Mouse (Mus musculus): ENCODE results near the gene Lrrc10.

The Lrrc10 gene

GRCm38 (mm10) chr10:117045175-117046056 is at the start of gene Lrrc10:
Gene Lrrc10, plus strand, starts transcription at chr10:117045341.
- peak; percentile 24 for DNase-seq (ENCODE audit: low read depth, low spot score)

- no peak for DNase-seq (ENCODE audit: low read depth, low spot score)
Measured at GRCm38 (mm10) chr10:116995584-116996235, 49.4 kb upstream of the Lrrc10 start.

GRCm38 (mm10) chr10:116996236-116996600 is 48.9 kb upstream of the Lrrc10 start:
- DNase-seq (ENCODE audit: low read depth, low spot score), result no peak

DNA sequence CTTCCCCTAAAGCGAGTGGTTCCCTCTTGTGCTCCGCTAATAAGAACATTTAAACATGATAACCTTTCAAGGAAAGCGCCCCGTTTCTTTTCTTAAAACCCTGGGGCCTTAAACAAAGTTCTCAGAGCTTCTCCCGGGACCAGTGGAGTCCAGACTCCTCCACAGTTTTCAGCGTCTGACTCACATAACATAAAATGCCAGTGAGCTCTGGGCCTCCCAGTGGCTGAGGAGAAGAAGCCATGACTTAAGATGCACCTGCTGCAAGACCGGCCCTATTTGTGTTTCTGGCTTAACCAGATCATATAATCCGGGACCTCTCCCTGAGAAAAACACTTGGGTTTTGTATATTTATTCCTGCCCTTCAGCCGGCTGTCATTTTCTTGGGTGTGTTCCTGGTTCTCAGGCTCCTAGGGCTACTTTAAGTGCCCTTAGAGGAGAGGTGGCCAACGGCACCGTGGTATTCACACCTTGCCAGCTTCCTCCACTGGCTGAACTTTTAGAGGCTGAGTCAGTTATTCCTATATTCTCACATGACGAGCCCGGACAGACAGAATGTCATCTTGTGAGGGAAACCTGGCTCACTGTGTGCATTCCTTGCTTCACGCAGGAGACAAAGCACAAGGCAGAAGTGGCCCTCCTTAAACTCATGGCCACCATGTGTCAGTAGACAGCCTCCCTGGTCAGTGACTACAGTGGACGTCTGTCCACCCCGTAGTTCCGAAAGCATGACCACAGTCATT is 46.3 kb upstream of the Lrrc10 start:
- no peak for DNase-seq (ENCODE audit: low read depth, low spot score)

GRCm38 (mm10) chr10:117000975-117001374 is 44.2 kb upstream of the Lrrc10 start:
- DNase-seq (ENCODE audit: low read depth, low spot score), result peak; percentile 65

DNA sequence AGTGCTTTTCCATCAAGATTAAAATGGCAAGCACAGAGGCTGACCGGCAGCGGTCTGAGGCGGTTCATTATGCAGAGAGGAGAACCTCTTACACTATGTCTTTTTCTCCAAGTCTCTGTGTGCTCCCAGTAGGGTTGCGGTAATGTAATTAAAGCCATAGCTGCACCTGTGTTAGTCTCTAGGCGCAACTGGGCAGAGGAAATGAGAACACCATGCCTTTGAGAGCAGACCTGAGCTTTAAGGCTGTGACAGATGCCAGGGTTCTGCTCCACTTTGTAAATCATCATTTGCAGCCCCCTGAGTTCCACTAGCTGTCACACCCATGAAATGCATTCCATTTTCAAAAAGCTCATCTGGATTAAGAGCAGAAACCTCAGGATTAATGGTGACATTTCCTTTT is 40.4 kb upstream of the Lrrc10 start:
- no peak for DNase-seq (ENCODE audit: low read depth, low spot score)

DNA sequence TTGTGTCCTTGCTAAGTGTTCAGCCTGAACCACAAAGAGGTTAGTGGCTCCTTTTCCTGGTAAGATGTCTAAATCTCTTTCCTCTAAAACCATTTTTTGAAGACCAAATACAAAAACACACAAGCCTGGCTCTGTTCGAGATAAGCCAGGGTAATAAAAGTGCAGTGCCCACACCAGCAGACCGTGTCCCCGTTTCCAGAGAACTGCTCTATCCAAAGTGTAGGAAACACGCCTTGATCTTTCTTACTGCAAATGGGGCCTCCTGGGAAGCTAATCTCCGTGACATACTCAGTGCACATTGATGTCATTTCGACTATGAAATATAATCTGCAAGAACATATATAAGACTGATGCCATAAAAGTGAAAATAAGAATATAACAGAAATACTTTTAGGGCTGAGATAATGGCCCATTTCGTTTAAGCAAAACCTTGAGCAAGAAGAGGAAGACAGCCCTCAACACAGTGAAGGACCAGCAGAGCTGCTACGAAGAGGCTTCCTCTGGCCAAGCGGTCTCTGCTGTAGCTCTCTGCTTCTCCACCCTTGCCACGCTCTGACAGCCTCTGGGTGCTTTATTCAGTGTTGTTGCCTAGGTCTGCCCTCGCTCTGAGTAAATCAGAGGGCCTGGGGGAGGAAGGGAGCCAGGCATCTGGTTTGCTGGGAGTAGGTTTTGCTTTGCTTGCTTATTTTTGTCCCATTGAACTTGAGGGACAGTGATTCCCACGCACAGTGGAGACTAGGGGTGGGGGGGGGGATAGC is 39.3 kb upstream of the Lrrc10 start:
- DNase-seq (ENCODE audit: low read depth, low spot score), result no peak

DNA sequence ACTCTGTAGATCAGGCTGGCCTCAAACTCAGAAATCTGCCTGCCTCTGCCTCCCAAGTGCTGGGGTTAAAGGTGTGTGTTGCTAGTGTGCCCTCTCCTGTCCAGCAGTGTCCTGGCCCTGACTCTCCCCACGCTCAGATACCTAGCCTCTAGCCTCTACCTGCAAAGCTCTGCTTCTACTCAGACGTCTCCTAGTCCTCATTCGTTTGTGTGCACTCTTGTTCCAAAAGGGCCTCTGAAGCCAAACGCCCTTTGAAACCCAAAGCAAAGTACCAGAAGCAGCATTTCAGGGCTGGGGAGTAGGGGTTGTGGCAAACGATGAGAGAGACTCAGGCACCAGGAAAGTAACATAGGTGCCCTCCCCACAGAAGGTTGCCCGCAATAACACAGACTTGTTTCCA is 35.5 kb upstream of the Lrrc10 start:
- no peak for DNase-seq (ENCODE audit: low read depth, low spot score)

GRCm38 (mm10) chr10:117011047-117011446 is 34.1 kb upstream of the Lrrc10 start:
- DNase-seq (ENCODE audit: low read depth, low spot score), result no peak

GRCm38 (mm10) chr10:117013689-117014390 is 31.3 kb upstream of the Lrrc10 start:
- DNase-seq (ENCODE audit: low read depth, low spot score), result peak; percentile 93

- no peak for DNase-seq (ENCODE audit: low read depth, low spot score)
Measured at GRCm38 (mm10) chr10:117014565-117014964, 30.6 kb upstream of the Lrrc10 start.

- no peak for DNase-seq (ENCODE audit: low read depth, low spot score)
Measured at GRCm38 (mm10) chr10:117018281-117018840, 26.8 kb upstream of the Lrrc10 start.

DNA sequence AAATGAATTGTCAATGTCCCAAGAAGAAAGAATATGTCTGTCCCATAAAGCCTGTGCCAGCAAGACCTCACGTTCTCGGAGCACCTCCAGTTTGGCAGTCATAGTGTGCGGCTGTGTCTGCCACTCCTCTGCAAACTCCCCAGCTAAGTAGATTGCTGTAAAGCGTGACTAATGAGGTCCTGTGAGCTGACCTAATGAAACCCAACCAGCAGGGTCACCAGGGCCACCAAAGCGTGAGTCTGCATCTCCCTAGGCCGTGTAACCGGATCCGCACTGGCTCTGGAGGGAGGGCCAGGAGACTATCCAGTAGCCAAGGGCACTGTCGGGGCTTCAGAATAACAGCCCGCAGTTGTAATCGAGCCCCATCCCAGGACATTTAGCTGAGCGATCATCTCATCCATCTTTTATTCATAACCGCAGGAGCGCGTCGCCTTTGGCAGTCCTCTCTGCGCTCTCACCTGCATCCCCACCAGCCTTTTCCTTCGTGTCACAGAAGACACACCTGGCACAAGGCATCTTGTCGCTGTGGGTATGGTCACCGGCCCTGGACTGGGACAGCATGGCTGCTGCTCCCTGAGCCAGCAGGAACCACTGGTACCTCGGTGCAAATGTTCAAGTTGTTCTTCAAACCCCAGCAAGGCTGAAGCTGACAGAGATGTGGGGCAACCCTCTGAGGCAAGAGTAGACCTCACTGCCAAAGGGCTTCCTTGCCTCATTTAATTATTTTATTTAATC is 24.0 kb upstream of the Lrrc10 start:
- no peak for DNase-seq (ENCODE audit: low read depth, low spot score)

DNA sequence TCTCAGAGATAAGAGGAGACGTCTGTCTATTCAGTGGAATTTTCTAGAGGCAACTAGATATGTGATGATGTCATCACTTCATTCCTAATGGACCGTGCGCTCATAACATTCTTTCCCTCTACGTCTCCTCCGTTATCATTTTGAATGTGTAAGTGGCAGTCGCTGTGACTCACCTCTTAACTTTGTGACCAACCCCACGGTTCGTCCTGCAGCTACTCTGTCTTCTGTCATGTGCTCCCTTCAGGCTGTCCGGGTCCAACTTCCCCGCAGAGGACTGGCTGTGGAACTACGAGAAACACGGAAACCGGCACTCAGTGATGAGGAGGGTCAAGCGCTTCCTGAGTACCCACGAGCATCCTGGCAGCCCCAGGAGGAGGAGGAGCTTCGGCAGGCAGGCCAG is 21.4 kb upstream of the Lrrc10 start:
- no peak for DNase-seq (ENCODE audit: low read depth, low spot score)

DNA sequence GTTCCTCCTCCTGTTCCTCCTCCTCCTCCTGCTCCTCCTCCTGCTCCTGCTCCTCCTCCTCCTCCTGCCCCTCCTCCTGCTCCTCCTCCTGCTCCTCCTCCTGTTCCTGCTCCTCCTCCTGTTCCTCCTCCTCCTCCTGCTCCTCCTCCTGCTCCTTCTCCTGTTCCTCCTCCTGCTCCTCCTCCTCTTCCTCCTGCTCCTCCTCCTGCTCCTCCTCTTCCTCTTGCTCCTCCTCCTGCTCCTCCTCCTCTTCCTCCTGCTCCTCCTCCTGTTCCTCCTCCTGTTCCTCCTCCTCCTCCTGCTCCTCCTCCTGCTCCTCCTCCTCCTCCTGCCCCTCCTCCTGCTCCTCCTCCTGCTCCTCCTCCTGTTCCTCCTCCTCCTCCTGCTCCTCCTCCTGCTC is 19.4 kb upstream of the Lrrc10 start:
- DNase-seq (ENCODE audit: low read depth, low spot score), result peak; percentile 38

DNA sequence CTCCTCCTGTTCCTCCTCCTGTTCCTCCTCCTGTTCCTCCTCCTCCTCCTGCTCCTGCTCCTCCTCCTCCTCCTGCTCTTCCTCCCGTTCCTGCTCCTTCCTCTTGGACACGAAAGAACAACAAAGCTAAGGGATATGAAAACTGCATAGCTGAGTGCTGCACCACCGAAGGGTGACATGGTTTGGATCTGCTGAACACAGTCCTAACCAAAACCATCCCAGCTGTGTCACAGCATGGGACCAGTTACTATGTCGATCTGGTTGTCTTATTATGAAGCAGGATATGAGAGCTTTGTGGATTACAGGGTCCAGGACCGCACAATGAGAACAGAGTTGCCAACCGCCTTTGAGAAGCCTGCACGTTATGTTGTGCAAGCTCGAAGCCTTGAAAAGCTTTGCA is 19.0 kb upstream of the Lrrc10 start:
- no peak for DNase-seq (ENCODE audit: low read depth, low spot score)

DNA sequence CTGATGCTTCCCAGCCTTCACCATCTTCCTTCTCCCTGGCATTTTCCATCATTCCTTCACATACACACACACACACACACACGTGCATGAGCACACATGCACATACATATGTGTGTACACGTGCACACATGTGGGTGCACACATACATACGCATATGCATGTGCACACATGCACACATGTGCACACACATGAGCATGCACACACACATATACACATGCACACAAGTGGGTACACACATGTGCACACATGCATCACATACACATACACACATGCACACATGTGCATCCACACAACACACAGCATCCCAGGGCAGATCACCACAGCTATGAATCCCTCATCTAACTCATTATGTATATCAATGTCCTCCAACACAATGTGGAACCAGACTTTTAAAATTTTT is 14.0 kb upstream of the Lrrc10 start:
- DNase-seq (ENCODE audit: low read depth, low spot score), result no peak

GRCm38 (mm10) chr10:117033785-117034184 is 11.4 kb upstream of the Lrrc10 start:
- peak; percentile 49 for DNase-seq (ENCODE audit: low read depth, low spot score)

GRCm38 (mm10) chr10:117040355-117040754 is 4.8 kb upstream of the Lrrc10 start:
- DNase-seq (ENCODE audit: low read depth, low spot score), result no peak

GRCm38 (mm10) chr10:117042295-117042694 is 2.8 kb upstream of the Lrrc10 start:
- no peak for DNase-seq (ENCODE audit: low read depth, low spot score)
